Mouse (Mus musculus): ENCODE results near the gene Galp. TPM values are rescaled to one million over a fixed set of nuclear protein-coding genes. Genes with fewer than 3 reads are reported as not detected.
"Not testable (repeated sequence)": the region's sequence is repeated elsewhere in the genome, so short reads cannot be mapped to it uniquely, and the experiment has no call there.

Galp gene
- total RNA-seq, 2 experiments from 2014 or later: not detected

DNA sequence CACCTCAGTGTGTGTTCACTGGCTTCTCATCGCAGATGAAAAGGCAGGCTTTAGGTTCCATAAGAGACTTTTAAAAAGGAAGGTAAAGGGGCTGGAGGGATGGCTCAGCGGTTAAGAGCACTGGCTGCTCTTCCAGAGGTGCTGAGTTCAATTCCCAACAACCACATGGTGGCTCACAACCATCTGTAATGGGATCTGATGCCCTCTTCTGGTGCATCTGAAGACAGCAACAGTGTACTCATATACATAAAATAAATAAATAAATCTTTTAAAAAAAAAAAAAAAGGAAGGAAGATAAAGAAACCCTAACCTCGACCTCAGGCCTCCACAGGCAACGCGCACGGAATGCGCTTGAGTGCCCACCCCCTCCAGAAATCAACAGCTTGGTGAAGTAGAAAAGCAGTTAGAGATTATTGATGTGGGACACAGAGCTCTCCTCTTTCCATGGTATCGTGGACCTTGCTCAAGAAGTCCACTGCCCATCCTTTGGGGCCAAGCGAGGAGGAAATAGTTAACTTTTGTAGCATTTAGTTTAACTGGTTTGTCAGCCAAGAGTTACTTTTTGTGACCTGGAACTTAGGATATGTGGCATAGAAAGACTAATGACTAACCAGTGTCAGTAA lies 22.4 kb upstream of the Galp start:
- not testable (repeated sequence) for DNase-seq (ENCODE audit: low spot score in 2 of 2)

DNA sequence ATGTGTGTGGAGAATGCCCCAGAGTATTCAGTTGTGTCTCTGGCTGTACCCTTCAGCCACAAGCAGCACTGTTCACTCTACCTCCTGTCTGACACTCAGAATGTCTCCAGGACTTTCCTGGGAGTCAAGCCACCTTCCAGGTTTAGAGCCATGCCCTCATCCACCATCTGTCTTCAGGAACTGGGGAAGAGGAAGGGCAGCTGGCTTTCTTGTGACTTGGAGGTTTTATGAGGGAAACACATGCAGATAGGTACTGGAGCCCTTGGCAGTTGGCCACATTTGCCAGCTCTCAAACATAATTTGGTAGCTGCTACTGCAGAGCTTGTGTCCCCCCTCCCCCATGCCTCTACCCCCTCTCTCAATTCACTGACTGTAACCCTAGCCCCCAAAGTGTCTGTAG lies 17.9 kb upstream of the Galp start:
- DNase-seq (ENCODE audit: low spot score in 2 of 2): no peak

DNA sequence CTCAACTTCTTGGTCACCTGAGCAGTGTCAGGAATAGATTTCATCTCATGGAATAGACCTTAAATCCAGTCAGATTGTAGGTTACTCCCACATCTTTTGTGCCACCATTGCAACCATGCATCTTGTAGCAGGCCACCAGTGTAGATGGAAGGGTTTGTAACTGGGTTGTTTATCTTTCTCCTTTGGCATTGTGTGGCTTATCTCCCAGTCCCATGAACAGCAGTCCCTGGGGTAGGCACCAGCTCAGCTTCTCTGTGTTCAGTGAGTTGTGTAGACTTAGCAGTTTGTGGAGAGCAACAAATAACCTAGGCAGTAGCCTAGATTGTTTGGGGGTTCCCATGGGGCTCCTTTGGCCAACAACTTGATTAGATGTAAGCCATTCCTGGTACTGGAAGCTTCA lies 14.0 kb upstream of the Galp start:
- no peak for DNase-seq (ENCODE audit: low spot score in 2 of 2)

DNA sequence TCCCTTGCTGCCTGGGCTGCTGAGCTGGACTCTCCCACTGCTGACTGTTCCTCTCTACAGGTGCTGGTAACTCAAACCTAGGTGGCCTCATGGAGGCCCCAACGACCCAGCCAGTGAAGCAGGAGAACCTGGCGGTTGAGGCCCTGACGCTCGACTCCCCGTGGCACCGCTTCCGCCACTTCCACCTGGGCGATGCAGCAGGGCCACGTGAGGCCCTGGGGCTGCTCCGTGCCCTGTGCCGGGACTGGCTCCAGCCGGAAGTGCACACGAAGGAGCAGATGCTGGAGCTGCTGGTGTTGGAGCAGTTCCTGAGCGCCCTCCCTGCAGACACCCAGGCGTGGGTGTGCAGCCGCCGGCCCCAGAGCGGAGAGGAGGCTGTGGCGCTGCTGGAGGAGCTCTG lies 13.1 kb upstream of the Galp start:
- DNase-seq (ENCODE audit: low spot score in 2 of 2): peak in 1 of 2 experiments; percentile 16

DNA sequence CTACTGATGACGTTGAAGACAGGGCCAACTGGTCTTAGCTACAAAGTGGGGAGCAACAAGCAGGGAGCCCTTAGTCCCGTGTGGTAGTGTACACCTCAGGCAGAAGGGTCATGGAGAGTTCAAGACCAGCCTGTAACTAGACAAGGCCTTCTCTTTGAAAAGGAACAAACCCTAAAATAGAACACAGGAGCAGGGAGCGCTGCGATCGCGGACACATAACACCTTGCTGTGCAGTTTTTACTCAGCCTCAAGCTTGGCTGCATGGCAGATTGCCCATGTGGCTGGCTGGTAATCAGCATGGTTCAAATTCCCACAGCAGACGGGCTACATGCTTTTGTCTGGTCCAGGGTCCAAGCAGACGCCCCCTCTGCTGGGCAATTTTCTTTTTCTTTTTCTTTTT lies 12.4 kb upstream of the Galp start:
- DNase-seq (ENCODE audit: low spot score in 2 of 2): no peak

DNA sequence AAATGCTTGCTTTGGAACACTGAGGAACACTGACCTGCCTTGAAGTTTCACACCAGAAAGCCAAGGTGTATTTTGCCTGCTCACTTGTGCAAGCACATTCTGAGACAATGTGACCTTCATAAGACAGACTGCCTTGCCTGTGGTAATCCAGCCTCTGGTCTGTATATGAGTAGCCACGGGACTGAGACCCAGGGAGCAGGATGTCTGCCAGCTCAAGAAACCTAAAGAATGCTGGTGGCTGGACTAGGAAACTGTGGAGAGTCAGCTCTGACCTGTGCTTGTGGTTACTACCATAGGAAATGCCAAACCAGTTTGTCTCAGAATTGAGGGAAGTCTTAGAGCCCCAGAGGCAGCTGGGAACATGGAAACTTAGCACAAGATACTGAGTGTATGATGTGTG lies 11.5 kb upstream of the Galp start:
- DNase-seq (ENCODE audit: low spot score in 2 of 2): no peak

DNA sequence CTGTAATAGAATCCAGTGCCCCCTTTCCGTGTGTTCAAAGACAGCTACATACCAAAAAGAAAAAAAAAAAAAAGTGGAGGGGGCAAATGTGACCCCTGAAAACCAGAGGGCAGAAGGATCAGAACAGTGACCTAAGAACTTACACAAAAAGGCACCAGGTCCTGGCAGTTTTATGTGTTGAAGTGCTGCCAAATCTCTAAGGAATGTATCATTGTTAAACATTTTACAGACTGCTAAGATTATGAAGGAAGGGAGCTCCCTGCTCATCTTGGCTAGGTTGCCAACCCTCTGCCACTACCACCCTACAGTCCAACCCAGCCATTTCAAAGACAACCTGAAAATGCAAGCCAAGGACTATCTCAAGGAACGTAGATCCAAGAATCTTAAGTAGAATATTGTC lies 10.7 kb upstream of the Galp start:
- DNase-seq (ENCODE audit: low spot score in 2 of 2): no peak

DNA sequence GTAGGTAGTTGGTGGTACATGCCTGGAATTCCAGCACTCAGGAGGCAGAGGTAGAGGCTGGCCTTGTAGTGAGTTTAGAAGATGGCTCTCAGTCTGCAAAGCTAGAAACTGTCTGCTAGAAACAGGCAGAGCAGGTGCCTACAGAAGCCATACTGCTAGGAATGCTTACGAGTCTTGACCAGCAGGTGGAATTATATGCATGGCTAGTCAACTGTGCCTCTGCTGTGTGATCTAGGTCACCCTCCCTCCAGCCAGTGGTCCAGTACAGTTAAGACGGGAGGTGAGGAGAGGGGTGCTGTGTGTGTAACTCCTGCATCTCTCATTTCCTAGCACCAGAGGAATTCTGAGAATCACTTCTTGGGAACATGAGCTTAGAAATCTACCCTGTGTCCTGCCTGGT lies 10.1 kb upstream of the Galp start:
- DNase-seq (ENCODE audit: low spot score in 2 of 2): no peak

DNA sequence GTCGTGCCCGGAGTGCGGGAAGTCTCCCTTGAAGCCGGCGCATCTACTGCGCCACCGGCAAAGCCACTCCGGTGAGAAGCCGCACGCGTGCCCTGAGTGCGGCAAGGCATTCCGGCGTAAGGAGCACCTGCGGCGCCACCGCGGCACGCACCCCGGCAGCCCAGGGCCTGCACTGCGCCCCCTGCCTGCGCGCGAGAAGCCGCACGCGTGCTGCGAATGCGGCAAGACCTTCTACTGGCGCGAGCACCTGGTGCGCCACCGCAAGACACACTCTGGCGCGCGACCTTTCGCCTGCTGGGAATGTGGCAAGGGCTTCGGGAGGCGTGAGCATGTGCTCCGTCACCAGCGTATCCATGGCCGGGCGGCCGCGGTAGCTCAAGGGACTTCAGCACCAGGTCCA lies 7.3 kb upstream of the Galp start:
- DNase-seq (ENCODE audit: low spot score in 2 of 2): no peak

DNA sequence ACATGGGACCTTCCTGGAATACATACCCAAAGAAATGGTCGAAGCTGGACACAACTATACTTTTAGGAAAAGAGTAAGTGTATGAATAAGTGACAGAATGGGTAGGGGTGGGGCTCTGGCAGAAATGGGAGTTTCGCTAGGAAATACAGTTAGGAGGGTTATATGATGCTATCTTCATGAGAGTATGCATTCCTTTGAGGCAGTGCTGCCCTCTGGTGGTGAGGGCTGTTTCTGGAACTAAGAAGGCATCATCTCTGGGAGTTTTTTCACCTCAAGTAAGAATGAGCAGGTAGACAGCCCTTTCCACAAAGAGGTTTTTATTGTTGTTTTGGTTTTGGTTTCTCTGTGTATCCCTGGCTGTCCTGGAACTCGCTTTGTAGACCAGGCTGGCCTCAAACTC lies 5.5 kb upstream of the Galp start:
- DNase-seq (ENCODE audit: low spot score in 2 of 2): peak; percentile 80 to 83

DNA sequence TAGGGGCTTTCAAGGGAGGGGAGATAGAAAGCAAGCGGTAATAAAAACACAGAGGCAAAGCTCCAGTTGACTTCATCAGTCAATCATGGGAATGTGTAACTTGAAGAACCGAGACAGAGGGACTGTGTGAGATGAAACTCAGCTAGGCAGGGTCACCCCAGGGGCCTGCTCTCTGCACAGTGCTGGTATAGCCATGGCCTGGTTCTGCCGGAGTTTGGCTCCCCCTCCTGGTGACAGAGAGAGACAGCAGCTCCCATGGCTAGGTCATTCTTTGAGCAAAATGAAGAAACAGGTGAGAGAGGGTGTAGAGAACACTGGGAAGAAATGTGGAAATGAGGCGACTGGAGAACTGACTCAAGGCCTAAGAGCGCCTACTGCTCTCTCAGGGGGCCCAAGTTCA lies 2.8 kb upstream of the Galp start:
- DNase-seq (ENCODE audit: low spot score in 2 of 2): peak; percentile 54 to 75

DNA sequence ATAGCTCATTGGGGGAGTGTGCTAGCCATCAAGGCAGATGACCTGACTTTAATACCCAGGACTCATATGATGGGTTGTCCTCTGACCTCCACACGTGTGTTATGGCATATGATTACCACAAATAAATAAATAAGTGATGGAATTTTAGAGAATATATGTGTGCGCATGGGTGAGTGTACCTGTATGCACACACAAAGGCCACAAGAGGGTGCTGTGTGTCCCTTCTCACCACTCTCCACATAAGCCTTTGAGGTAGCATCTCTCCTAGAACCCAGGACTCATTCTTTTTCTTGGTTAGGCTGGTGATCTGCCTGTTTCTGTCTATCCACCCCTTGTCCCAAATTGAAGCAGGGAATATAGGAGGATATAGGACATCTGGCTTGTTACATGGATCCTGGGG lies 1.1 kb upstream of the Galp start:
- no peak for DNase-seq (ENCODE audit: low spot score in 2 of 2)

DNA sequence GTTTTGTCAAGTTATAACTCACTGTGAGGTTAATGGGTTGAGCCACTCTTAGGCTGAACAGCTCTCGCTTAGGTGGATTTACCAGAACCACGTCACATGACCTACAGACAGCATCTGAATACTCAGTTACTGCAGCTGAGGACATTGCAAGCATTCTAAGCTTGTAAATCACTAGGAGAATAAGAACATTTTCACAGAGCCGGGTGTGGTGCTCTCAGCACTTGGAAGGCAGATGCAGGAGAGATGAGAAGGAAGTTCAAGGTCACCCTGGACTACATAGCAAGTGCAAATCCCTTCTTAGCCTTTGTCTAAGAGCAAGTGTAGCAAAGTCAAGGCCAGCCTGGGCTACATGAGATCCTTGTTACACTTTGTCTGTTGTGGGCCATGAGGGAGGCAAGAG lies 7.3 kb downstream of the Galp start:
- no peak for DNase-seq (ENCODE audit: low spot score in 2 of 2)

DNA sequence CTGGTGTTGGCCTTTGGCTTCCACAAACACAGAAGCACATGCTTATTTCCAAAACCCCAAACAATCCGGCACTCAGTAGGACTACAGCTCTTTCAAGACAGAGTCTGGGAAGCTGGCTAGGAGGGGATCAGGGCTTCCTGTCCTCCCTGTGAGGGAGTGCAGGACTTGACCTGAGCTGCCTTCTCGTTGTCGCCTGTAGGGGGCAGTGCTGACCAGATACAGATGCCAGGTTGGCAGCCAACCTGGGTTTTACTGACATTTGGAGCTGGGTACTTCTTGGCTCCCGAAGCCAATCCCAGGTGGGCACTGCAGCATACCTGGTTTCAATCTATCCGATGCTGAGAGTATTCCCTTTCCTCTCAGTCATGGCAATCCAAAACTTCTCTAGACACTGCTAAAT lies 16.3 kb downstream of the Galp start:
- DNase-seq (ENCODE audit: low spot score in 2 of 2): peak in 1 of 2 experiments; percentile 26

DNA sequence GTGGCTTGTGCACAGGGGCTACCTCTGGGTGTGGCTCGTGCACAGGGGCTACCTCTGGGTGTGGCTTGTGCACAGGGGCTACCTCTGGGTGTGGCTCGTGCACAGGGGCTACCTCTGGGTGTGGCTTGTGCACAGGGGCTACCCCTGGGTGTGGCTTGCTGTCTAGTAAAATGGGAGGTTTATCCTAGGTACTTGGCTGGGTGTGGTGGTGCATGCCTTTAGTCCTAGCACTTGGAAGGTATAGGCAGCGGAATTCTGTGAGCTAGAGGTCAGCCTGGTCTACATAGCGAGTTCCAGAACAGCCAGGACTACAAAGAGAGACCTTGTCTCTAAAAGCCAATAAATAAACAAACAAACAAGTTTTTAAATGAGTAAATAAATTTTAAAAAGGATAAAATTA lies 17.8 kb downstream of the Galp start:
- not testable (repeated sequence) for DNase-seq (ENCODE audit: low spot score in 2 of 2)

DNA sequence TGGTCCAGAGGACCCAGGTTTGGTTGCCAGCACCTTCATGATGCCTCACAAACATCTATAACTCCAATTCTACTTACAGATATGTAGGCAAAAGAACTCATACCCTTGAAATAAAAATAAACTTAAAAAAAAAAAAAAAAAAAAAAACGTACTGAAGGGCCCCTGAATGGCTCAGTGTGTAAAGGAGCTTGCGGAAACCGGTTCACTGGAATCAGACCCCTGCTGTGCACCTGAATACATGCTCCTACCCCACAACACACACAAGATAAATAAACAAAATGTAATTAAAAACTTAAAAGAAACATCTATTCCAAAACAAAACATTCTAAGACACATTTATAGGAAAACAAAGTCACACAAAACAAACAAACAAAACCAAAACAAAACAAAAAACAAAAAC lies 23.3 kb downstream of the Galp start:
- no peak for DNase-seq (ENCODE audit: low spot score in 2 of 2)

DNA sequence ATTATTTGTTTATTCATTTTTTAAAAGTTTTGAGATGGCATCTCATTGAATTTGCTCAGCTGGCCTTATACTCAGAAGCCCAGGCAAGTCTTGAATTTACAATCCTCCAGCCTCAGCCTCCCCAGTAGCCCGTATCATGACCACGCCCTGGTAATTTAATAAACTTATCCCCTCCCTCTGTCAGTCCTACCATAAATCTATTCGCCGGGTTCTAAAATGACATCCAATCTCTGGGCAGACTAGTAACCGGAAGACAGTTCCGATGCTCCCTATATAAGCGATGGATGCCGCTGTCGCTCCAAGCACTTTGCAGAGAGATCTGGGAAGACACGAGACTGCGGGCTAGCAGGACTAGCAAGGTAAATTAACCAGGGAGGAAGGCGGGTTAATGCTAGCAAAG lies 25.1 kb downstream of the Galp start, which contains the start of gene Zscan5b:
Gene Zscan5b (plus strand): TSS at position 301 of the 400 bp plus-strand sequence.
- DNase-seq (ENCODE audit: low spot score in 2 of 2): no peak

DNA sequence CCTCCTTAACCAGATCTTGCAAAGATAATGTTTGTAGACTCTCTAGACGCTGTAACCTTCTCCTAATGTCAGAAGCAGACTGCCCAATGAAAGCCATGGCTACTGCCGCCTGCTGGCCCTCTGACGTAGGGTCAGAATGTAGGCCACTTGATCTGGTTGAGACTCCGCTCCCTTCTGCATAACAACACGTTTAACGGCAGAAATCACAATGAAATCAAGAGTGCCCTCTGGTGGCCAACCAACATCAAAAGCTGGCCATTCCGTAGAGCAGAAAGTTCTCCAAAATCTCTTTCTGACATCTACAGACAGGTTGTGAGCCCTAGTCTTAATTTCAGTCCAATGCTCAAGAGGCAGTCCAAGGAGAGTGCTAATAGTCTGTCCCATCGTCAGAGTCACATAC lies 31.6 kb downstream of the Galp start:
- DNase-seq (ENCODE audit: low spot score in 2 of 2): peak; percentile 21 to 35

DNA sequence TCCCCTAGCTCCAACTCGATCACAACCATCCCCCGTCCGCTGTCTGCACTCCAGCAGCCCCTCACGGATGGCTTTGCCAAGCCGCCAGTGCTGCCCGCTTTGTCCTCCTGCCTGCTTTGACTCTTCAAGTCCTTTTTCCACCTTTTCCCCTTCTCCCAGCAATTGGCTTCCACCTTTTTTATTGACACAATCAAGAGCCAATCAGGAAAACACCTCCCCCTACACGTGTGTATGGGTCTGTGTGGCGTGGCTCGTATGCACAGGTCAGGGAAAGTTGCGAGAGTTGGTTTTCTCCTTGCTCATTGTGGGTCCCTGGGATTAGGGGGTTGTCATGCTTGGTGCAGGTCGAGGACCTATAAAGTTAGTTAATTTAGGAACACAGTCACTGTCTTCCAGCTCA lies 42.9 kb downstream of the Galp start:
- DNase-seq (ENCODE audit: low spot score in 2 of 2): no peak

DNA sequence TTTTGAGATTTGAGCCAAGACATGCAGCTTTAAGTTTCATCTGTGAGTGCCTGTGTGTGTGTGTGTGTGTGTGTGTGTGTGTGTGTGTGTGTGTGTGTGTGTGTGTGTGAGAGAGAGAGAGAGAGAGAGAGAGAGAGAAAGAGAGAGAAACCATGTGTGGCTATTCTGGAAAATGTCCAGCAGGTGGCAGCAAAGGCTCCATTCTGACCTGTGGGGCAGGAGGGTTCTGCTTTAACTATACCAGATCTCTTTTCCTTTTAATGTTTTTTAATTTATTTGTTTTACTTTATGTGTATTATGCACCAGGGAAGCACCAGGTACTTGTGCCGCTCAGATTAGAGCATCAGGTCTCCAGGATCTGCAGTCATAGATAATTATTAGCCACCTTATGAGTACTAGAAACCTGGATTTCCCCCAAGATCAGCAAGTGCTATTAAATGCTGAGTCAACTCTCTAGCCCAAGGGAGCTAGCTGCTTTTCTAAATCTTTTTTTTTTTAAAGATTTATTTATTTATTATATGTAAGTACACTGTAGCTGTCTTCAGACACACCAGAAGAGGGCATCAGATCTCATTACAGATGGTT lies 44.0 kb downstream of the Galp start:
- DNase-seq (ENCODE audit: low spot score in 2 of 2): peak; percentile 36 to 53

DNA sequence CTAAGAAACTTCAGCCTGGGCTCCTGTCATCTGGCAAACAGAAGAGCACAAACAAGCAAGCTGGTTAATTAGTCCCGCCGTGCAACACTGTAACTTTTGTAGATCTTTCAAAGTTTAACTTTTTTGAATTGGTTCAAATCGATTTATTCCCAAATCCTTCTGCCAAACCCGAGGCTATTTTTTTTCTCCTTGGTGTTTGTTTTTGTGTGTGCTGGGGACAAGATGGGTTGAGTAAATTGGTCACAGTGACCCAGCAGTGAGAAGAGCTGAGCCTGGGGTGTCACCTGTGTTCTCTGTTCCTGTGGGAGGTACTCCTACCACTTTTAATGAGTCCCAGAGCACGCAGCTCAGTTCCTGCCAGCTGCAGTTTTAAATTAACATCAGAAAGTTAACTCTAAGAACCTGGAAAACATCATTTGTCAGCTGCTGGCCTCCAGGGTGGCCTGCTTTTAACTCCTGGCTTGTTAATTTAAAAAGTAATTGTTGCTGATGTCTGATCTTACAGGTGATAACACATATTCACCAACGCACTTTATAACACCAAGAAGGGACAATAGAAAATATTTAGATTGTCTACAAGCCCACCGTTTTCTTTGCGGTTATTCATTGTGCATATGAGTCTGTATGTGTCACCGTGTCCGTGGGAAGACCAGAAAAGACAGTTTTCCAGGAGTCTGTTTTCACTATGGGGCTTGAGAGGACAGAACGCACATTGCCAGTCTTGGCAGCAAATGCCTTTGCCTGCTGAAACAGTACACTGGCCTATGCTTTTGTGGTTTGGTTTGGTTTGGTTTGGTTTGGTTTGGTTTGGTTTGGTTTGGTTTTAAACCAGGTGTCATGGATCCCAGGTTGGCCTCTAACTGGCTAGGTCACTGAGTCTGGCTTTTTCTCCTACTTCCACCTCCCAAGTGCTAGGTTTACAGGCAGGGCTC lies 47.7 kb downstream of the Galp start:
- no peak for DNase-seq (ENCODE audit: low spot score in 2 of 2)

DNA sequence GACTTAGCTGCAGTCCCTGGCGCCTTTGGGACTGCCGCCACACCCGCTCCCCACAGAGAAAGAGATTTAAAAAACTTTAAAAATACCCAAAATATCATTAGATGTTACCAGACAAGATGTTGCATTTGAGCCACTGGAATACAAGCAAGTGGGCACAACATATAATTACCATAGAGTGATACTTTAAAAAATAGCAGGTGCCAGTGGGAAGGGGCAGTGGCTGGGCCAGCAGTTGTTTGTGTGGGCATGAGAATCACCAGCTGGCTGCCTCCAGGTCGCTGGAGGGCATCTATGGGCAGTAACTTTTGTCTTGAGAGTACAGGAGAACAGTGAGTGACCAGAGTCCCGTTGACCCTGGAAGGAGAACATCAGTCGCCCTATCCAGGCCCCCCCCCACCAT lies 55.5 kb downstream of the Galp start, which contains the start of gene Epp13:
Gene Epp13 (plus strand): TSS at position 301 of the 400 bp plus-strand sequence.
- no peak for DNase-seq (ENCODE audit: low spot score in 2 of 2)

All from layer of hippocampus, postnatal 10 days (tissue).